Mouse (Mus musculus): ENCODE results near the gene Mcm9. TPM values are rescaled to one million over a fixed set of nuclear protein-coding genes. Genes with fewer than 3 reads are reported as not detected.

The Mcm9 gene
- polyA plus RNA-seq, 1 experiment, result 4.7 TPM

DNA sequence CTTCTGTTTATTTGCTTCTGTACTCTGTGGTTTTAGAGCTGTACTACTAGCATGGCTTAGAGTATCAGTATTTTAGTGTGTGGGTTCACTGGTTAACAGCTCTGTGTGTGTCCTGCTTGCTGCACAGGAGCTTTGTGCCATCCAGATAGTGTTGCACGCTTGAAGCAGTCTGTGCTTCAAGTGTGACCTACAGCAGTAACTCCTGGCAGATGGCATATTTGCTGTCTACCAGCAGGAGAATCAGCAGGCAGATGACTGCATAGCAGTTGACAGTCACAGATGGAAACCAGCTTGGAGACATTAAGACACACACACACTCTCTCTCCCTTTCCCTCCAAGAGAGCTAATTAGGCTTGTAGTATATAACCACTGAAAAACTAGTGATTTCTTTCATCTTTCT, 18.1 kb downstream of the Mcm9 start:
- TF ChIP-seq POLR2A (IDR thresholded peaks at IDR 0.05; ENCODE audit: borderline replicate concordance, extremely low read depth, insufficient read depth, insufficient read length, poor library complexity, severe bottlenecking), result no peak
- TF ChIP-seq CTCF (IDR thresholded peaks at IDR 0.05; ENCODE audit: borderline replicate concordance, extremely low read depth, insufficient read depth, insufficient read length), result no peak
- peak; percentile 89 for DNase-seq (ENCODE audit: low read depth)

DNA sequence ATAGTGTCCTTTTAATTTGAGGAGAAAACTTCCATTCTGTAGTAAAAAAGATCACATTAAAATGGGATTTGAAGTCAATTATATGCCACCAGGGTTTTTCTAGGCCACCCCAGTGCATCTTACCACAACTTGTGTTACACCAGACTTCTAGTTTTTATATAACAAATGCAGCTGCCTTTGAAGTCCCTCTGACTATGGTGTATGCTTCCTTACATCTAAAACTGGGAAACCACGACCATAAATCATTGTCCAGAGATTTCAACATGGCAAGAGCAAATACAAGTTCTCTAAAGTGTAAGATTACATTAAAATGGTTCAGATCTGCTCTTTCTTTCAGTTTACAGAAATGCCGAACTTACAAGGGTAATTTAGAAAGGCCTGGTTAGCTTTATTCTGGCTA, 22.0 kb downstream of the Mcm9 start:
- no peak for DNase-seq (ENCODE audit: low read depth)
- TF ChIP-seq CTCF (IDR thresholded peaks at IDR 0.05; ENCODE audit: borderline replicate concordance, extremely low read depth, insufficient read depth, insufficient read length) (no peak), POLR2A (IDR thresholded peaks at IDR 0.05; ENCODE audit: borderline replicate concordance, extremely low read depth, insufficient read depth, insufficient read length, poor library complexity, severe bottlenecking) (no peak)

DNA sequence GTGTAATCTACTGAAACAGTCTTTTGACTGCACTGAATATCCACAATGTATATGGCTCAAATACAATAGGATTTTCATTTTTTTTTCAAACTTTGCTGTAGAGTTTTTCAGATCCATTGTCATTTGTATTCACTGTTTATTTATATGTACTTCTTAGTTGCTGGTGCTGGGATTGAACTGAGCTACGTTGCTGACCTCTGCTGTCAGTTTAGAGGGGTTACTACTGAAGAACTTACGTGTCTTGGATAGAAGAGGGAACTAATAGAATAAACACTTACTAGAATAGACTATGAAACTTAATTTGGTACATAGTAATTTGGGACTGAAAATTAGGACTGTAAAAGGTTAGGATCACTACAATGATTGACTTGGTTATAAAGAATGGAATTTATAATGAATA, 24.9 kb downstream of the Mcm9 start:
- DNase-seq (ENCODE audit: low read depth), result peak; percentile 33
- TF ChIP-seq POLR2A (IDR thresholded peaks at IDR 0.05; ENCODE audit: borderline replicate concordance, extremely low read depth, insufficient read depth, insufficient read length, poor library complexity, severe bottlenecking) (no peak), CTCF (IDR thresholded peaks at IDR 0.05; ENCODE audit: borderline replicate concordance, extremely low read depth, insufficient read depth, insufficient read length) (no peak)

DNA sequence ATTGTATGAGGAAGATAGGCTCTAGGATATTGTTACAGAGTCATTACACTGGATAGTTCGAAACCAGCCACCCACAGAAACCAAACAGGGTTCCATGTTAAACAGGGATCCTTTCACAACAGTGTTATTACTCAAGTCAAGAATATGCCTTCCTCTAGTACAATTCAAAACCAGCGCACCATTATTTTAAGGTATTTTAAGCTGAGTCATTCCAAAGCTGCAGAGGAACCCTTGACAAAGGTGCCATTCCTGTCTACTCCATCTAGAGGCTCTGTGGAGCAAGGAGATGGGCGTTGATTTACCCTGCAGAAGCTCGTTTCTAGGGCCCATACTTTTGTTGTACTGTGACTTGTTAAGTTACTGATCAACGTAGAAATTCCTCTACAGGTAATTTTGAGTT, 31.4 kb downstream of the Mcm9 start:
- DNase-seq (ENCODE audit: low read depth), result peak; percentile 42

DNA sequence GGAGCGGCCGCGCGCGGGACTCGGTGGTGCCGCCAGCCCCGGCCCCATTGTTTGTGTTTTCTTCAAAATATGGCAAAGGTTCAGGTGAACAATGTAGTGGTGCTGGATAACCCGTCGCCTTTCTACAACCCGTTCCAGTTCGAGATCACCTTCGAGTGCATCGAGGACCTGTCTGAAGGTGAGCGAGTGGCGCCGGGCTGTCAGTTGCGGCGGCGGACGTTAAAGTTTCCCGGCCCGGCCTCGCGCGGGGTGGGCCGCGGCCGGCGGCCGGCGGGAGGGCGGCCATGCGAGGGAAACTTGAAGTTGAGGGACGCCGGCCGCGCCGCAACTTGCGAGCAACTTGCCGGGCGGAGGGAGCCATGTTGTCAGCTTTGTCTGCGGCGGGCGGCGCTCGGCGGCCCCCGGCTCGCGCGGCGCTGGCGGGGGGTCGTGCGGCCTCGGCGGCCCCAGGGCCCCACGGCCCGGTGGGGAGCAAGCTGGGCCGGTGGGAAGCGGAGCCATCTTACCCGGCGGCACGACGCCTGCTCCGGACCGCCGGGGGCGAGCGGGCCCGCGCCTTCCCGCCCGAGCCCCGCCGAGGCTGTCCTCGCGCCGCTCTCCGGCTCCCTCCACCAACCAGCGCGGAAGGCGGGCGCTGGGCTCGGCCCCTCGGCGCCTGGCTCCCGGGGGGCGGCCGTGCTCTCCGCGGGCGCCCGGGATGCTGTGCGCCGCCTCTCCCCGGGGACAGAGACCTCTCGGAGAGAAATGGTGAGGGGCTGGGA, 32.9 kb downstream of the Mcm9 start:
- TF ChIP-seq POLR2A (IDR thresholded peaks at IDR 0.05; ENCODE audit: borderline replicate concordance, extremely low read depth, insufficient read depth, insufficient read length, poor library complexity, severe bottlenecking) (peak; percentile 41; the same call in 1 of the 2 replicates), CTCF (IDR thresholded peaks at IDR 0.05; ENCODE audit: borderline replicate concordance, extremely low read depth, insufficient read depth, insufficient read length) (no peak)
- peak; percentile 46 for DNase-seq (ENCODE audit: low read depth)

More for the DNA sequence above, 31.4 kb downstream of the Mcm9 start:
- no peak for TF ChIP-seq POLR2A (IDR thresholded peaks at IDR 0.05; ENCODE audit: borderline replicate concordance, extremely low read depth, insufficient read depth, insufficient read length, poor library complexity, severe bottlenecking)
- TF ChIP-seq CTCF (IDR thresholded peaks at IDR 0.05; ENCODE audit: borderline replicate concordance, extremely low read depth, insufficient read depth, insufficient read length), result no peak

DNA sequence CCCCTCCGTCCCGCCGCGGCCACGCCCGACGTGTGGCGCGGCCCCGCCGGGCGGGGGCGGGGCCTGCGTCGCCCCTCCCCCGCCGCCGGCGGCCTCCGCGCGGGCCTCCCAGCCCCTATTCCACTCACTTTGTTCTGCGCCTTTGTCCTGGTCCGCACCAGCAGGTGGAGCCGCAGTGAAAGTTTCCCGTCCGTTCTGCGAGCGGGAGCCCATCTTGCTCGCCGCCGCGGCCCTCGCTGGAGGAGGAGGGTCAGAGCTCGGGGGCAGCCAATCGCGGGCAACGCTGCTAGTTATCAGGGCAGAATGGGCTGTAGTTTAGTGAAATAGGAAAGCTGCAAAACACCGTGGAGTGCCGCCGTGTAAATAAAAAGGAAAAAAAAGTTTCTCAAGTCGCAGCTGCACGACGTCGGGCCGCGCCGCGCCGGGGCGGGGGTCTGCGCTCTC, 33.5 kb downstream of the Mcm9 start, which contains the start of gene Asf1a:
Asf1a (plus strand) TSS at position 81 of the 444 bp plus-strand sequence.
- TF ChIP-seq CTCF (IDR thresholded peaks at IDR 0.05; ENCODE audit: borderline replicate concordance, extremely low read depth, insufficient read depth, insufficient read length), result peak; percentile 61; the same call in 1 of the 2 replicates
- TF ChIP-seq POLR2A (IDR thresholded peaks at IDR 0.05; ENCODE audit: borderline replicate concordance, extremely low read depth, insufficient read depth, insufficient read length, poor library complexity, severe bottlenecking), result peak; percentile 45; the same call in 1 of the 2 replicates
- peak; percentile 99 for DNase-seq (ENCODE audit: low read depth)

DNA sequence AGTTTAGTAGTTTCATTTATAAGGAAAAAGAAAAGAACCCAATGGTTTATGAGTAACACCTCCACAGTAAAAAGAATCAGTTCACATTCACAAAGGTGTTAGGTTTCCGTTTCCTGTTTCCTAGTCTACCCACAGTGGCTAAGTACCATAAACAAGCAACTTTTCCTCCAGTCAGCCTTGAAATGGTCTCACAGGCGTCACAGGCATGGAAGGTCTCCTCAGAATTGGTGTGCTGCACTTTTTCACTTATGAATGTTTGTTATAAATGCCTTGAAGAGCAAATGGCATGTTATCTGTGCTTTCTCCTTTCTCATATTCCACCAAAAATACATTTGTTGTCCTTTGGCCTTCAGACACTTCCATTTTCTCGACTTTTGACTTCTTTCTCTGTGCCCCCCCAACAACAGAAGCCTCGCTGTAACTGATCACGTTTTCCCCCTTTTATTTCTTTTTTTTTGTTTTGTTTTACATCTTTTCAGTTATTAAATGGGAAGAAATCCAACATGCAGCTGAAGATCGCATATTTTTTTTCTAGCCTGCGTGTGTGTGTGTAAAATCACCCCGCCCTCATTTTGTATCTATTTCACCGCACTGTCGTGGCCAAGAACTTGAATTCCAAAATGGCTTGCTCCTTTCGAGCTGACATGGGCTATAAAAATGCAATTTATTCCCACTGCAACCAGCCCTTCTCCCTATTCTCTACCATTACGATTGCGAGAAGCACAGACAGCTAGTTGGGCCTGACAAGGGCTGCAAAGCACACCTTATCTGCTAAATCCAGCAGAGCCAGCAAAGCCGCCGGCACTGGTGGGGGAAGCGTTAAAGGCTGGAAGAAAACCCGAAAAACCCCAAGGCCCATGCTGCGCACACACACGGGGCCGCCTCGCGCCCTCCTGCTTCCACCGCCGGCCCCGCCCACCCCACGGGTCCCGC, 34.2 kb downstream of the Mcm9 start:
- TF ChIP-seq CTCF (IDR thresholded peaks at IDR 0.05; ENCODE audit: borderline replicate concordance, extremely low read depth, insufficient read depth, insufficient read length) (no peak), POLR2A (IDR thresholded peaks at IDR 0.05; ENCODE audit: borderline replicate concordance, extremely low read depth, insufficient read depth, insufficient read length, poor library complexity, severe bottlenecking) (peak; percentile 67; the same call in 1 of the 2 replicates)
- peak; percentile 31 for DNase-seq (ENCODE audit: low read depth)

DNA sequence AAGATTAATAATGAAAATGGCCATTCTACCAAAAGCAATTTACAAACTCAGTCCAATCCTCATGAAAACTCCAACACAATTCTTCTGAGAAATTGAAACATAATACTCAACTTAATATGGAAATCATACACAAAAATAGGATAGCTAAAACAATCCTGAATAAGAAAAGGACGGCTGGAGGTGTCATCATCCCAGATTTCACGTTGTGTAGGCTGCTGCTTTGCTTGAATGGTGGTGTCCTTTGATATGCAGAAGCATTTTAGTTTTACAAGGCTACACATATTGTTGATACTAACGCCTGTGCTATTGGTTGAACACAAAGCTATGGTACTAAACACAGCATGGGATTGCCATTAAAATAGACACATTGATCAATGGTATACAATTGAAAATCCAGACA, 44.5 kb downstream of the Mcm9 start:
- DNase-seq (ENCODE audit: low read depth), result no peak
- TF ChIP-seq POLR2A (IDR thresholded peaks at IDR 0.05; ENCODE audit: borderline replicate concordance, extremely low read depth, insufficient read depth, insufficient read length, poor library complexity, severe bottlenecking) (no peak), CTCF (IDR thresholded peaks at IDR 0.05; ENCODE audit: borderline replicate concordance, extremely low read depth, insufficient read depth, insufficient read length) (no peak)

DNA sequence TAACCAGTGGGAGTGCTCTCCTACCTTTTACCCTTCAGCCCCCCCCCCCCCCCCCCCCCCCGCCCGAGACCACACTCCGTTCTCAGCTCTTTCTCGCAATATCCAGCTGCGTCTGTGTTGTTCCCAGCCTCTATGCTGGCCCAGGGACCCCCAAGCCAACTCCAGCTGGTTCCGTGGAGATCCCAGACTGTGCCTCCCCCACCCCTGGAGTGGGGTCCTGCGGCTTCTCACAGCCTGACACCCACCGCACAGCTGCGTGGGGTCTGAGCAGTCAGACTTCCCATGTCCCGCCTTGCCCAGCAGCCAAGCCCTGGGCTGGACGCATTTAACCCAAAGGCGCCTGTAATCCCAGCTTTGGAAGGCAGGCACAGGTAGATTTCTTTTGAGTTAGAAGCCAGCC, 49.2 kb downstream of the Mcm9 start:
- no peak for DNase-seq (ENCODE audit: low read depth)
- TF ChIP-seq CTCF (IDR thresholded peaks at IDR 0.05; ENCODE audit: borderline replicate concordance, extremely low read depth, insufficient read depth, insufficient read length) (no peak), POLR2A (IDR thresholded peaks at IDR 0.05; ENCODE audit: borderline replicate concordance, extremely low read depth, insufficient read depth, insufficient read length, poor library complexity, severe bottlenecking) (no peak)

DNA sequence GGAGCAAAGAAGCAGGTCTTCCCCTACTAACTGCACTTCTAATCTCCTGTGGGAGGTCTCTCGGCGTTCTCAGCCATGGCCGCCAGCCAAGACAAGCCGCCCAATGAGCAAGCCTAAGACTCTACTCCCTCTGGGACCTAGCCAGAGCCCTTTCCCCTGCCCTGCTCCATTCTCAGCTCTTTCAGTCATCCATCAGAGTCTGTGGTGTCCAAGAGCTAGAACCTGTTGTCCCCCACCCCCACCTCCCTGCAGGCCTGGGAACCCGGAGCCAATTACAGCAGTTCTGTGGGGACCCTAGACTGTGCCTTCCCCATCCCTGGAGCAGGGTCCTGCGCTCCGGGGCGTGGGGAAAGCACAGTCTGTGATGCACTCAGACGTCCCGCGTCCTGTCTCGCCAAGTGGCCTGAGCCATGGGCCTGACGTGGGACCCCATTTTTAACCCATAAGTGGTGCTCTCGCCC, 49.6 kb downstream of the Mcm9 start:
- TF ChIP-seq POLR2A (IDR thresholded peaks at IDR 0.05; ENCODE audit: borderline replicate concordance, extremely low read depth, insufficient read depth, insufficient read length, poor library complexity, severe bottlenecking) (no peak), CTCF (IDR thresholded peaks at IDR 0.05; ENCODE audit: borderline replicate concordance, extremely low read depth, insufficient read depth, insufficient read length) (no peak)
- peak; percentile 88 for DNase-seq (ENCODE audit: low read depth)

DNA sequence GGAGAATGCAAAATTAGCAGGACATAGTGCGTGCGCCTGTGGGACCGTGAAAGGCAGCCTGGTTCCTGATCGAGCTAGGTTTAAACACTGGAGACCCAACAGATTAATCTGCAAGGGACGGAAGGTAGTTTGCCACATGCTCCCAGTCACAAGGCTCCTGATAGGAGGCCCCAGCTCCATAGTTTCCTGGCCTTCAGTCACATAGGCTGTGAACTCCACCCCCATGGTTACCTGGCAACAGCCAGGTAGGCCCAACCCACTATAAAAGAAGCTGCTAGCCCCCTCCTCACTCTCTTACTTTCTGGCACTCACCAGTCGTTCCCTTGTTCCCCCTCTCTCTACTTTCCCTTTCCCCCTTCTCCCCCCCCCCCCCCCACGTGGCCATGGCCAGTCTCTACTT, 50.1 kb downstream of the Mcm9 start:
- DNase-seq (ENCODE audit: low read depth), result peak; percentile 39
- TF ChIP-seq POLR2A (IDR thresholded peaks at IDR 0.05; ENCODE audit: borderline replicate concordance, extremely low read depth, insufficient read depth, insufficient read length, poor library complexity, severe bottlenecking), result no peak
- TF ChIP-seq CTCF (IDR thresholded peaks at IDR 0.05; ENCODE audit: borderline replicate concordance, extremely low read depth, insufficient read depth, insufficient read length), result no peak
